Mouse (Mus musculus) common myeloid progenitor, adult 5-6 weeks (primary cell): Measurements from ENCODE around the gene Th. TPM values are rescaled to one million over a fixed set of nuclear protein-coding genes. Genes with fewer than 3 reads are reported as not detected.

Source experiments
- ATAC-seq: replicated peaks from 2 replicates; pipeline ENCODE4 v1.8.0; 2016; ENCODE audit warnings: low read depth, mild to moderate bottlenecking, moderate TSS enrichment, inconsistent platforms; ENCODE audit not compliant: poor library complexity, severe bottlenecking
- total RNA-seq: library from RNA; stranded (forward); fragments of 200-1000, 187-1606 nt; gene quantifications from 2 replicates; pipeline ENCODE4 v1.2.3, GENCODE M21; 2017

The Th gene
- total RNA-seq, 1 experiment from 2014 or later: not detected

DNA sequence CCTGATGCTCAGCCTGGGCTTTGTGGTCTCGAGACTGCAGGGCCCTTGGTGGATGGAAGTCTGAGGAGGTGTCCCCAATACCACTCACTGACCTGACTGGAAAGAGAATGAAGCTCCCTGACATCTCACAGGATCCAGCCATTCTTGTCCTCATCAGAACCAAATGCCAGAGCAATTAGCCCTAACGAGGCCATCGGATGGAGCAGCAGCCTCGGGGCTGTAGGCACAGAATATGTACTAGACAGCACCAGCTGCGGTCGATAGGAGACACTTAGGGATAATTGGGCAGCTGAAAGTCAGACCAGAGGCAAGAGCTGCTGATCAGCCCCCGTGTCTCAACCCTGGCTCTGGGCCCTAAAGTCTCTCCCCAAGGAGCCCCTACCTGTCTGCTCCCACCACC lies 26.6 kb downstream of the Th start:
- no peak for ATAC-seq

DNA sequence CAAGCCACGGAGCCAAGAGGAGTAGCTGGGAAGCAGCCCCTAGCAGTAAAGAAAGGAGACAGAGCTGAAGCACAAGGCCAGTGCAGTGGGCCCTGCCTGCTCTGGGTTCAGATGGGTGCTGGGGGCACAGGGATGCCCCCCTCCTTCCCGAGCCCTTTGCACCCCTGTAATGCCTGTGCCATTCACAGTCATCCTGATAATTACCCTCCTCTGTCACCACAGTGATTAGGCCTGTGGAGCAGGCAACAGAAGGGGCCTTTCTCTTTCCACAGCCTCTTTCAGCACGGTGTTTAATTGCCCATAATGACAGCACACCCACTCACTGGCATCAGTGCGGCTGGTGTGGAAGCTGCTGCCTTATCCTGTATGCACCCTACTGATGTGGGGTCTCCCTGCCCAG lies 28.0 kb downstream of the Th start:
- ATAC-seq: no peak

DNA sequence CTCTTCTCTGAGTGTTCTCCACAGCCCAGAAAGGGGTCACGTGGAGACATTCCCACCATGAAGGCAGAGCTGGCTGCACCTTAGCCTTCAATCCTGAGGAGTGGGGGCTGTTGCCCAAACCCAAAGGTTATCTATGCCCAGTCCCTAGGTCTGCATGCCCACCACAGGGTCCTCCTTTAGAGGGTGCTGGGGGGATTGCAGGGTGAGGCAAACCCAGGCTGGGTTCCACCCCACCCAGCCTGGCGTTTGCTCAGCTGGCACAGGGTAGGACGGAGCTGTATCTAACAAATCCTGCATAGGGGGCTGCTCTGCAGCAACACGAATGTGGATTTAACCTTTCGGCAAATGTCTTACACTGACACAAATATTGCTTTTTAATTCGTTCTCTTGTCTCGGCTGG lies 29.2 kb downstream of the Th start:
- no peak for ATAC-seq

- no peak for ATAC-seq
These were observed 31.1 kb downstream of the Th start for GRCm38 (mm10) chr7:142899872-142900271.

DNA sequence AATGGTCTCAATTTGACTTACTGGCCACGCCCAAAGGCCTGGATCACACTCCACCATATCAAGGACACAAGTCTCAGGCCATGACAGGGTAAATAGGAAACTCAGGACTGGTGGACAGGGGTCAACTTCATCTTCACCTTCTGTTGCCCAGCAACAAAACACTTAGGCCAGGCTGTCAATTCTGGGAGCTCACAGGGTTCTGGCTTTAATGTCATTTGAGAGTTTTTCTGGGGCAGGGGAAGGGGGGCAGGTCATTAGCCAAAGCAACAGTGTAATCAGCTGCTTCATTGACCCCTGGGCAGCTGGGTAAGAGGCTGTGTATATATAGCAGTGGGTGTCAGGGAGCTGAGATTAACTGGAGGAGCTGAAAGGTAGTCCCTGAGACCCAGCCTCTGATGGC lies 33.5 kb downstream of the Th start:
- ATAC-seq: no peak

DNA sequence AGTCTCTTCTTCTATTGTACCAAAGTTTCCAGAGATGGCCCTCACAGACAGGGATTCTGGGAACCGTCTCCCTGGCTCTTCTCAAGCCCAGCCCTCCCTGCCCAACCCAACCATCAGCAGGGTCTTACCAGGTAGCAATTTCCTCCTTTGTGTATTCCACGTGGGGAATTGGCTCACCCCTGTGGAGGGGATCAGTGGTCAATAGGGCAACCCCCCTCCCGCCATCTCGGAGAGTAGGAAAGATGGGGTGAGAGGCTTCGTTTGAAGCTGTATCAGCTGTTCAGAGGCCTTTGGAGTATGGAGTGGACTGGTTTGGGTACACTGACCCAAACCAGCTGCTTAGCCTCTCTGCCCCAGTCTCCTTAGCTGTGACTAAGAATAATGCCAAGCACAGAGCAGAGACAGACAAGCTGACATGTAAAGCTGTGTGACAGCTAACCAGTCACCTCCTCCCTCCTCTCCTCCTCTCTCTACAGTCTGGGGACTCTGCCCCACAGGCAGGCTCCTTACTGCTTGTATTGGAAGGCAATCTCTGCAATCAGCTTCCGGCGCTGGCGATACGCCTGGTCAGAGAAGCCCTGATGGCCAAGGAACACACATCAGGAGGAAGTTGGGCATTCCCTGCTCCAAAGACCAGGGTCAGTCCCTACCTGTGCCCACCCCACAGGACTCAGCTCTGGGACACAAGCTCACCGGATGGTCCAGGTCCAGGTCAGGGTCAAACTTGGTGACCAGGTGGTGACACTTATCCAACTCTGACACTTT lies 34.8 kb downstream of the Th start:
- ATAC-seq: no peak

DNA sequence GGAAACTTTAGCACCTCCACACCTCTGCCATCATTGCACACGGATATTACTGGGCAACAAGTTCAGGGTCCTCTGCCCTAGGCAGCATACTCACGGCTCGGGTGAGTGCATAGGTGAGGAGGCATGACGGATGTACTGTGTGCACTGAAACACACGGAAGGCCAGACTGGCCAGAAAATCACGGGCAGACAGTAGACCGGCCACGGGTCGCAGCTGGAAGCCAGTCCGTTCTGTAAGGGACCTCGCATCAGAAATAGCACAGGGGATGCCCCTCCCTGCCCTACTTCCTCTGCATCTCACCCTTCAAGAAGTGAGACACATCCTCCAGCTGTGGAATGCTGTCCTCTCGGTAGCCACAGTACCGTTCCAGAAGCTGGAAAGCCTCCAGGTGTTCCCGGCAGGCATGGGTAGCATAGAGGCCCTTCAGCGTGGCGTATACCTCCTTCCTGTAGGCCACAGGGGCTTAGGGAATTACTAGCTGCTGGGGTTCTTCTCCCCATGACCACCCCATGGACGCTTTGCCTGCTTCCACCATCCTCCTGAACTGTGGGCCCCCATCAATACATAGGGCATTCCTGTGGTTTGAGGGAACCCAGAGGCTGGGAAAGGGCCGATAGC lies 35.6 kb downstream of the Th start:
- ATAC-seq: no peak

- ATAC-seq: peak; percentile 91
These were observed 36.3 kb downstream of the Th start for GRCm38 (mm10) chr7:142894669-142895068.

DNA sequence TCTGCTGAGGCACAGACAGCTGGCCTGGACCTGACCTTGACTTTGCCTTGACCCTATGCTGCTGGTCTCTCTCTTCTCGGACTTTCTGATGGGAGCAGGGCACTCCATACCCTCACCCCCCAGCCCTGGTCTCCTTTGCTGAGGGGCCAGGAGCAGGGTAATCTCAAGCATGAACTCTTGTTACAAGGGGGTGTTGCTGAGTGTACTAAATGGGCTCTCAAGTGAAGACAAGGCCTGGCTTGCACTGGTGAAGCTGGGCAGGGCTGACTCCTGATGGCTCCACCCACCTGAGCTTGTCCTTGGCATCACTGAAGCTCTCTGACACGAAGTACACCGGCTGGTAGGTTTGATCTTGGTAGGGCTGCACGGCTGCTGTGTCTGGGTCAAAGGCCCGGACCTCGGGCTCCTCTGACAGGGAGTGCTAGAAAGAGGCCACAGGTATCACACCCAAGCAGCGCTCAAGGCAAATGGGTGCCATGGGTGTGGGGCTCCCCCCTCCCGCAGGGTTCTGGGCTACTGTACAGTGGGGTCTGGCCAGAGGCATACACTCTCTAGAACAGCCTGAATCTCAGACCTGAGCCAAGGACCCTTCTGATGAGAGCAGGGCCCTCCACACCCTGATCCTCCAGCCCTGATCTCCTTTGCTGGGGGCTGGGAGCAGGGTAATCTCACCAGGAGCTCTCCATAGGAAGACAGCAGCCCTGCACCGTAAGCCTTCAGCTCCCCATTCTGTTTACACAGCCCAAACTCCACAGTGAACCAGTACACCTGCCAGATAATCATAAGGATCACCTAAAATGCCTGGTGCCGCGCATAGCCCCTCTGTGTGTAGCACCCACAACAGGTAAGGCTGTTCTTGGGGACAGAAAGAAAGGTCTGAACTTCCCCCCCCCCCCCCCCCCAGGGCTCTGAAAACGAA lies 36.9 kb downstream of the Th start:
- ATAC-seq: no peak

- no peak for ATAC-seq
These were observed 37.6 kb downstream of the Th start for GRCm38 (mm10) chr7:142893296-142893695.

GRCm38 (mm10) chr7:142869419-142870163 lies 61.3 kb downstream of the Th start:
- no peak for ATAC-seq

DNA sequence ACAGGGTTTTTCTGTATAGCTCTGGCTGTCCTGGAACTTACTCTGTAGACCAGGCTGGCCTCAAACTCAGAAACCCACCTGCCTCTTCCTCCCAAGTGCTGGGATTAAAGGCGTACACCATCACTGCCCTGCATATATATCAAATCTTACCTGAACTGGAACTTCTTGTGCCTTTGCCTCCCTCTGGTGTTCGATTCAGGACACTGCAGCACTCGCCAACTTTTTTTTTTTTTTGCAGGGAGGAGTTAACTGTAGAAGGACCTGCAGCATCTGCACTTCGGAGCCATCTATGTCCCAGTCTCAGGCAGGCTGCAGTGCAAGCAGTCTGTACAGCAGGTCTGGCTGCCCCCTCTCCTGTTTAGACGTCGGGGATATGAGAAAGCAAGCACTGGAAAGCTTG lies 80.2 kb downstream of the Th start:
- ATAC-seq: peak; percentile 93

Other genes starting within 250 kb of the Th start
- gene Ins2, start 187.7 kb downstream of the Th start, total RNA-seq: not detected in 2 replicates
- gene Ascl2, start 38.1 kb upstream of the Th start, total RNA-seq: 0.27 TPM in 1 of 2 replicates, not detected in the other
- gene Tspan32, start 73.9 kb upstream of the Th start, total RNA-seq: 115 and 119 TPM in 2 replicates
- 187 and 210 TPM in 2 replicates for gene Cd81, start 121.6 kb upstream of the Th start, total RNA-seq
- 25.3 and 25.5 TPM in 2 replicates for gene Tssc4, start 138.1 kb upstream of the Th start, total RNA-seq
- gene Trpm5, start 163.5 kb upstream of the Th start, total RNA-seq: not detected in 2 replicates
- not detected in 2 replicates for gene Kcnq1, start 175.2 kb upstream of the Th start, total RNA-seq